Mouse (Mus musculus) 416B (cell line): ENCODE results near the gene Prr13.
A peak's percentile ranks its signal among the peaks of the same experiment; 100 is the strongest.

ENCODE experiments used
- DNase-seq: peaks from one replicate; pipeline ENCODE4 v3.0.0; 2011; ENCODE audit warnings: low read depth

Gene Prr13

DNA sequence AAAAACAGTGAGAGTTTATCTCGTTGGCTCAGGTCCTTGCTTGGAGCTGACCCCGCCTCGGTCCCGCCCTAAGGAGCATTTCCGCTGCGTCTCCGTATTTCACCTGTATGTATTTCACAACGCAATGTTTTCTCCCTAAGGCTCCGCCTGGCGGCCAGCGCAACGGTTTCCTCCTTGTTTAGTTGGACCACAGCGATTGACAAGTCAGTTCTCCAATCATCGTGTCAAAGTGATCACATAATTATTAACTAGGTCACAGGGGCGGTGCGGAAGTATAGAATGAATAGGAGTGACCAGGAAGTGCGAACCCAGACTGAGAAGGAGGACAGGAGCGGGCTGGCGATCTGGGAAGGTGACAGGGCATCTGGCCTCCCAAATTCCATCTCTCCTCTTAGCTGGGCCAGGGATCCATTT lies at the start of gene Prr13:
Gene Prr13 (plus strand): TSS at position 125 of the 414 bp plus-strand sequence.
- peak; percentile 99 for DNase-seq

DNA sequence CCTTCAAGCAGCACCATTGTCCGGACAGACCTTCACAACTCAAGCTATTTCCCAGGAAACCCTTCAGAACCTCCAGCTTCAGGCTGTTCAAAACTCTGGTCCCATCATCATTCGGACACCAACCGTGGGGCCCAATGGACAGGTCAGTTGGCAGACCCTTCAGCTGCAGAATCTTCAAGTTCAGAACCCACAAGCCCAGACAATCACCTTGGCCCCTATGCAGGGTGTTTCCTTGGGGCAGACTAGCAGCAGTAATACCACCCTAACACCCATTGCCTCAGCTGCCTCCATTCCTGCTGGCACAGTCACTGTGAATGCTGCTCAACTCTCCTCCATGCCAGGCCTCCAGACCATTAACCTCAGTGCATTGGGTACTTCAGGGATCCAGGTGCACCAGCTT lies 49.5 kb upstream of the Prr13 start:
- DNase-seq: no peak

DNA sequence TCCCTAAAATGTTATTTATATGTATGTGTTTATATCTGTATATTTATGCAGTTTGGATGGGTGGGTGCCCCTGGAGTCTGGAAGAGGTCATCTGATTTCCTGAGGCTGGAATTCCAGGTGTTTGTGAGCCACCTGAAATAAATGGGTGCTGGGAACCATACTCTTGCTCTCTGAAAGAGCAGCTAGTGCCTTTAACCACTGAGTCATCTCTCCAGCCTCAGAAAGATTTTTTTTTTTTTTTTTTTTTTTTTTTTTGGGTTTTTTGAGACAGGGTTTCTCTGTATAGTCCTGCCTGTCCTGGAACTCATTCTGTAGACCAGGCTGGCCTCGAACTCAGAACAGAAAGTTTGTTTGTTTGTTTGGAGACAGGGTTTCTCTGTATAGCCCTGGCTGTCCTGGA lies 47.8 kb upstream of the Prr13 start:
- no peak for DNase-seq

DNA sequence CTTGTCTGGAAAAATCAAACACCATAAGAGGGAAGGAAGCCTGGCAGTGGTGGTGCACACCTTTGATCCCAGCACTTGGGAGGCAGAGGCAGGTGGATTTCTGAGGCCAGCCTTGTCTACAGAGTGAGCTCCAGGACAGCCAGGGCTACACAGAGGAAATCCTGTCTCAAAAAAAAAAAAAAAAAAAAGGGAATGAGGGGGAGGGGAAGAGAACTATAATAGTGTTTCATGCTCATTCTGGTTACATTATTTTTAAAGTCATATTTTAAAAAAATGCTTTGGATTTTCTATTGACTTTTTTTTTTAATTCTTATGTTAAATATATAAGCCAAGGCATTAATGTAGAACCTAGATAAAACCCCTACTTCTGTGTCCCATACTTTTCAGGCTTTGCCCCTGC lies 45.1 kb upstream of the Prr13 start:
- no peak for DNase-seq

DNA sequence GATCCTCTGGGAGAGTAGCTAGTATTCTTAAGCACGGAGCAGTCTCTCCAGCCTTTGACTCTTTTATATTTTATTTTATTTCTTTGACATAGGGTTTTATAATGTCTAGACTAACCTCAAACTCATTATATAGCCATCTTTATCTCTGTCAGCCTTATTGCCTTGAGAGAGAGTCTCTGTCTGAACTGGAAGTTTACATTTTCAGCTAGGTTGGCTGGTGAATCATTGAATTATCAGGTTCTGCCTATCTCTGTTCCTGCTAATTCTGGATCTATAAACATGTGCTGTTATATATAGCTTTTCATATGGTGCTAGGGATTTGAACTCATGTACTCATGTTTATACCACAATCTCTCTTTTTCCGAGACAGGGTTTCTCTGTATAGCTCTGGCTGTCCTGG lies 41.3 kb upstream of the Prr13 start:
- no peak for DNase-seq

DNA sequence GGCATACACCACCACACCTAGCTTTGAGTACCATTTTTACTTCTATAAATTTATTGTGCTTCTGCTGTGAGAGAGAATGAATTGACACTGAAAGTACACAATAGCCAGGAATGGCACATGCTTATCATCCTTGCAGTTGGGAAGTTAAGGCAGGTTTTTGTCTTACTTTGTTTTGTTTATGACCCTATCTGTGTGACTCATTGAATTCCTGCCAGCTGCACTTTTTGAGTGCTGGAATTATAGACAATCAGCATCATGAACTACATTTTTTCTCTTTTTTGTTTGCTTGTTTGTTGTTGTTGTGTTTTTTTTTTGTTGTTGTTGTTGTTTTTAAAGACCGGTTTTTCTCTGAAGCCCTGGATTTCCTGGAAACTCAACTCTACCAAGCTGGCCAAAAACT lies 37.8 kb upstream of the Prr13 start:
- peak; percentile 47 for DNase-seq

DNA sequence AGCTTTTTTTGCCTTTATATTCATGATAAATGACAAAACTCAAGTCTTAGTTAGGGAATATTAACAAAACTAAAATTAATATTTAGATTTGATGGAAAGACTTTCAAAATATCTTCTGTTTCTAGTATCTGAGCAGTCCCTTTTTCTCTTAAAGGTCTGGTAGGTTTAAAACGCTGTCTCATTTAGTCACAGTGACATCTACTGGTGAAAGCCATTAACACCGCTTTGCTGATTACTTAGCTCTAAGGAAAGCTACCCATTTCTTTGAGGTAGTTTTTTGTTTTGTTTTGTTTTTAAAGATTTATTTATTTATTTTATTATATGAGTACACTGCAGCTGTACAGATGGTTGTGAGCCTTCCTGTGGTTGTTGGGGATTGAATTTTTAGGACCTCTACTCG lies 37.4 kb upstream of the Prr13 start:
- peak; percentile 87 for DNase-seq

DNA sequence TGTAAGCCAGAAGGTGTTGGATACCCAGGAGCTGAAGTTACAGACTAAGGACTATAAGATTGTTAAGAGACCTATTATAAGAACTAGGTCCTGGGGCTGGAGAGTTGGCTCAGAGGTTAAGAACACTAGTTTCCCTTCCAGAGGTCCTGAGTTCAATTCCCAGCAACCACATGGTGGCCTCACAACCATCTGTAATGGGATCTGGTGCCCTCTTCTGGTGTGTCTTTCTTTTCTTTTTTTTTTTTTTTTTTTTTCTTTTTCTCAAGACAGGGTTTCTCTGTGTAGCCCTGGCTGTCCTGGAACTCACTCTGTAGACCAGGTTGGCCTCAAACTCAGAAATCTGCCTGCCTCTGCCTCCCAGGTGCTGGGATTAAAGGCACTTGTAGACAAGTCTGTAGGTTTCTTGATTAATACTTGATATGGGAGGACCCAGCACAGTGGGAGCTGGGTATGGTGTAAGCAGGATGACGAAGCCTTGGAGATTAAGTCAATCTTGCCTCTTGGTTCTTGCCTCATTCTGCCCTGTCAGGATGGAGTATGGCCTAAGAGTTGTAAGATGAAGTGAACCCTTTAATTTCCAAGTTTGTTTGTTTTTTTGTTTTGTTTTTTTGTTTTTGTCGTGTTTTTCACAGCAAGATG lies 35.1 kb upstream of the Prr13 start:
- peak; percentile 60 for DNase-seq

DNA sequence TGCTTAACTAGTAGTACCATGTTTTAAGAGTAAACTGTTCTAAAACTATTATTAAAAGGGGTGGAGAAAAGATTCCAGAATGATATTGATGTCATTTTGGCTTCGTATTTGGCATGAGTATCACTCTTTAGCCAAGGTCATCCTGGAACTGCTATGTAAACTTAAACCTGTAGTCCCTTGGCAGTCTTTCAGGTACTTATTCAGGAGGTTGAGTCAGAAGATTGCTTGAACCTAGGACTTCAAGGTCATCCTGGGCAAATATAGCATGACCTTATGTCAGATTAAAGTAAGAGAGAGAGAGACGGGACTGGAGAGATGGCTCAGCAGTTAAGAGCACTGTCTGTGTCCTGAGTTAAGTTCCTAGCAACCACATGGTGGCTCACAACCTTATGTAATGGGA lies 34.2 kb upstream of the Prr13 start:
- DNase-seq: no peak

DNA sequence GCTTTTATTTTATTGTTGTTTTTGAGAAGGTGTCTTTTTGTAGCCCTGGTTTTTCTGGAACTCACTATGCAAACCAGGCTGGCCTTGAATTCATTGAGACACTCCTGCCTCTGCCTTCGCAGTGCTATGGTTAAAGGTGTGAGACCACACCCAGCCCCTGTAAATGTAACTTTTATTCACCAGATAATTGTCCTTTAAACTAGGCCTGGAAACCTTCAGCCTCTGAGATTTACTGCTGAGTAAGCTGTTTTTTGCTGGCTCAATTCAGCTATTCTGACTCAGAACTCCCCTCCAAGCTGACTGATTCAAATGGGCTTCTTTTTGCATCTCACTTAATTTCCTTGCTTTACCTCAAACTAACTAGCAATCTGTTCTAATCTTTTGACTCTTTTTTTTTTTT lies 31.9 kb upstream of the Prr13 start:
- DNase-seq: no peak

DNA sequence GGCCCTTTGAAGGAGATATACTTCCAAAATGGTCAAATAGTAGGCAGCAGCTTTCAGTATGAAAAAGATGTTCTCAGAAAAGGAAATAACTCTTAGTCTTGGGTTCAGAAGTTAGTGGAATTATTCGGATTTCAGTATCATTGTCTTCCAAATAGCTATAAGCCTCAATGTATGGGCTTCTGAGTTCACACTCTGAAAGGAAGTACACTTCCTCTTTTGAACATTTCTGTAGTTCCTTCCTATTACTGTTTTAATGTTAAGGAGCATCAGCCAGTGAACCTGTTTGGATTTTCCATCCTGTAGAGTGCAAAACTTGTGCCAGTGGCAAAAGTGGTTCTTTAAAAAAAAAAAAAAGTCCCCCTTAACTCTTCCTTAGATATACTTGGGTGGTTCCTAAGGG lies 26.8 kb upstream of the Prr13 start:
- DNase-seq: no peak

DNA sequence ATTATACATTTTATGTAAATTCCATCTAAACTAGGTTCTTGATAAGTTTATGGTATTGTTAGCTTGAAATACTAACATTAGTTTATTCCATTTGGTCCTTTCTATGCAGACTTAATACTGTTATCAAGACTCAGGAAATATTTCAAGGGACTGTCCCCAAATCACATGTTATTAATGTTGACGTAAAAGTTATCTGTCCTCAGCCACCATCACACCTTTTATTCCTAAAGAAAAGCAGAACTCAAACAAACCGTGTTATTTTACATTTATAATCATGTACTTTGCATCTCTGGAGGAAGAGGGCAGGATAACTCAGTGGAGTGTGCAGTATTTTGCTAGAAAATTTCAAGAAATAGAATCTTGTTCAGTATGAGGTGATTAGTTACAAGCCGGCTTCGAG lies 25.7 kb upstream of the Prr13 start:
- no peak for DNase-seq

DNA sequence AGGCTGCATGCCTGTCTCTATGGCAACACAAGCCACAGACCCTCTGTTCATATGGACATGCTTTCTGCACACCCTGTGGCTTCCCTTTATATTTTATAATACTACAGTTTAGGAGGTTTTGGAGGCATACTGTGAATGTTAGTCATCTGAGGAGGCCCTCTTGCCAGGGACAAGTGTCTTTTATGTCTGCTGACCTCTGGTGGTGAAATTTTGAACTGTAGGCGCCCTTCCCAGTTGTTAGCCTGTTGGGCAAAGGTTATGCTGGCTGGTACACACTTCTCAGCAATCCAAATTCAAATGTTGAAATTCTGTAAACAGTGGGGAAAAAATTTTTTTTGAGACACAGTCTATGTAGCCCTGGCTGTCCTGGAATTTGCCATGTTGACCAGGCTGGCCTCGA lies 16.3 kb upstream of the Prr13 start:
- peak; percentile 86 for DNase-seq

DNA sequence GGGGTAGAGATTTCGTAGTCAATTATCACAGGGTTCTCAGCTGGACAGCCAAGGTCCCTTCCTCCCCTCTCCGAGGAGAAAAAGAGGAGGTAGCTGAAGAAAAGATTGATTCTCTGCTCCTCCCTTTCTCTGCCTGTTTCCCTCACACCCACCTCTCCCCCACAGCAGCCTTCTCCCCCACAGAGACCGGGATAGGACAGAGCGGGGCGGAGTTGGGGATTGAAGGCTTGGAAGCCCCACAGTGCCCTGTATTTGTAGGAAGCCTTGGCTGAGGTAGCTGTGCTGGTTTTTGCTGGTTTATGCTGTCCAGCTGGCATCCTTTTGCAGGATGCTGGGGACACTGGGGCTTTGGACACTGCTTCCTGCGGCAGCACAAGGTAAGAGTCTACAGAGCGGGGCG lies 13.7 kb upstream of the Prr13 start, which contains the start of gene Amhr2:
Gene Amhr2 (plus strand): TSS at position 222 of the 400 bp plus-strand sequence.
- DNase-seq: no peak

DNA sequence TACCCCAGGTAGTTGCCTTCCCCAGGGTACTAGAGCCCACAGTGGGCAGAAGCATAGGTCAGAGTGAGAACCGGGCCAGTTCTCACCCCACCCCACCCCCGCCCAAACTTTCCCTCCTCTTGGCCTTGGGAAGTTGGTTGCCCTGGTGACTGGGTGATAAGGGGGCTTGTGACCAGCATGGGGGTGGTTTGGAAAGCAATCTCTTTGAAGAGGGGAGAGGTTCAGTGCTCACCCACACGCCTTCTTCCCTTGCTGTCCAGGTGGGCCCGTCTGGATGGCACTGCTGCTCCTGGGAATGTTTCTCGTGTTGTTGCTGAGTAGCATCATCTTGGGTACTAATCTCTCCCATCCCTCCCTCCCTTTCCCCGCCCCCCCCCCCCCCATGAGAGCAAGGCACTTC lies 12.4 kb upstream of the Prr13 start:
- DNase-seq: no peak

DNA sequence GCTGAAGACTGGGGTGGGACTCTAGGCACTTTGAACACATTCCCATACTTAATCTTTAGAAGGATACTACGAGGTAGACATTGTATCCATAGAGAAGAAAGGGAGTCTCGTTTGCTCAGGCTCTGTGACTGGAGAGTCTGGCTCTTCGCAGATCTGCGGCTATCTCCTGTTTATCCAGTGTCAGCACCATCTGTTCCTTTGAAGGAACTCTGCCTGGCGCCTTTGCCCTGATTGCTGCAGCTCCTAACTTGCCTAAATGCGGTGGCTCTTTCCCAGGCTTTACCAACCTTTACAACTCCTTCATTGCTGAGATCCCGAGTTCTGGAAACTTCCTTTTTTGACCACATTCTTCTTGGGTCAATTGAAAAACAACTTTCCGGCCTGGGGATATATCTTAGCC lies 9.5 kb upstream of the Prr13 start:
- no peak for DNase-seq

DNA sequence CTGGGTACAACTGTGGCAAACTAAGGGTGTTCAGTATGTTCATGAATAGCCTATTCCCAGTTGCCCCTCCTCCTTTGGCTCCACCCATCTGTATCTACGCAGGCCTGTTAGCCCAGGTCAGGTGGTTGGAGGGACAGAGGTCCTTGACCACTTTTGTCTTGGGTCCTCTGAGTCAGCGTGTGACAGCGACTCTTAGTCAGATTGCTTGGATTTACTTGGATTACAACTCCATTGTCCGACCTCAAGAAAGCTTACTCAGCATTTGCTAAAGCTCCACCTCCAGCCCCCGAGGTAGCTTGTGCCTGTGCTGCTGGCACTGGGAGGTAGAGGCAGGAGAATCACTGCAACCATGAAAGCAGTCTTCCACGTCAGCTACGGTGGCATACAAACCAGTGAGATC lies 7.9 kb upstream of the Prr13 start:
- DNase-seq: peak; percentile 86

DNA sequence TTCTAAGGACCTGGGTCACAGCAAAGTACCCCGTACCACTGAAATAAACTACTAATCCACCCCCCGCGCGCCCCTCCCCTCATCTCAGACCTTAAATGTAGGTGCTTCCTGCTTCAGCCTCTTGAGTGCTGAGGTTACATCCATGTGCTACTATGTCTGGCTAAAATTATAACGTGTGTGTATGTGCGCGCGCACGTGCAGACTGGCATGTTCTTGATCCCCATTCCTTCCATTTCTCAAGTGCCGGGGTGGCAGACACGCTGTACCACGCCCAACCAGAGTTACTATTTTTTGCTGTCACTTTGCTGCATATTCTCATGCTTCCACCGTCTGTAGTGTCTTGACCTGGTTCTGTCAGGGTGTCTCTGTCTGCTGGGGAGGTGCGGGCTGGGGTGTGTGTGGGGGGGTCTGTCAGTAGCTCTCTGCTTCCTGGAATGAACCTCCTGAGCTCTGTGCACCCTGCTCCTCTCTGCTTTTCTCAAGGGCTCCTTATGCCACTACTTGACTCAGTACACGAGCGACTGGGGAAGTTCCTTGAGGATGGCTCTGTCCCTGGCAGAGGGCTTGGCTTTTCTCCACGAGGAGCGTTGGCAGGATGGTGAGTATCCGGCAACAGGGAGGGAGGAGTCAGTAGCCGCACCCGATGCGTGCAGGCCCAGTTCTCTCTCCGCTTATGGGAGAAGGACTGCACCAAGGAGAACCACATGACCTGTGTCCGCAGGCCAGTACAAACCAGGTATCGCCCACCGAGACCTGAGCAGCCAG lies 7.0 kb upstream of the Prr13 start:
- no peak for DNase-seq

DNA sequence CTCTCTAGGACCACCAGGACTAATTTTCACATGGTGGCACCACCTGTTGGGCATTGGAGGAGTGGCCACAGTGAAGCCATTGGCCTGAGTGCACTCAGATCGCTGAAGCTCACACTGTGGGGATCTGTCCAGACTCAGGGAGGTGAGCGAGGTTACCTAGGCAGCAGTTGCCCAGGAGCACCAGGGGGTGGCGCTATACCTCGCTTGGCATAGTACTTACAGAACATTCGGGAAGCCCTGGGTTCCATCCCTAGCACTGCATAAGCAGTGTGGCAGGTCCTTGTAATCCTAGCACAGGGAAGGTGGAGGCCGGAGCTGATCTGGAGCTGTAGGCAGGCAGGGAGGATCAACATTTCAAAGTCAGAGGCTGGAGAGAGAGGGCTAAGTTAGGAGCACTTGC lies 2.8 kb upstream of the Prr13 start:
- DNase-seq: peak; percentile 58

DNA sequence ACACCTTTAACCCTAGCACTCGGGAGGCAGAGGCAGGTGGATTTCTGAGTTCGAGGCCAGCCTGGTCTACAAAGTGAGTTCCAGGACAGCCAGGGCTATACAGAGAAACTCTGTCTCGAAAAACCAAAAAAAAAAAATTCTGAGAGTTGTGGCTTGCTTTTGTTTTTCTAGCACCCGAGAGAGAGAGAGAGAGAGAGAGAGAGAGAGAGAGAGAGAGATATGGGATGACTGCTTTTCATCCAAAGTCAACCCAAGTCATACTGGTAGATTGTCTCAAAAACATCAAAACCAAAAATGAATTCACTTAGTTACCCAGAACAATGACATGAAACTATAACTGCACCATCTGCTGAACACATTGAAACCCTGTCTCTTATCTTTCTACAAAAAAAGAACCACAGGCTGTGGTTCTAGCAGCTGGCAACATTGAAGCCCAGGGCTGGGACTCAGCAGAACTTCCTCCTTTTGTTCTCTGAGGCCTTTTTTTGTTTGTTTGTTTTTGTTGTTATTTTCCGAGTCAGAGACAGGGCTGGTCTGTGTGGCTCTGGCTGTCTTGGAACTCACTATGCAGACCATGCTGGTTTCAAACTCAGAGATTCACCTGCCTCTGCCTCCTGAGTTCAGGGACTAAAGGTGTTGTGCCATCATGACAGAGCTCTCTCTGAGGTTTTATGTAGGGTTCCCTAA lies 635 bp upstream of the Prr13 start:
- DNase-seq: peak; percentile 86

DNA sequence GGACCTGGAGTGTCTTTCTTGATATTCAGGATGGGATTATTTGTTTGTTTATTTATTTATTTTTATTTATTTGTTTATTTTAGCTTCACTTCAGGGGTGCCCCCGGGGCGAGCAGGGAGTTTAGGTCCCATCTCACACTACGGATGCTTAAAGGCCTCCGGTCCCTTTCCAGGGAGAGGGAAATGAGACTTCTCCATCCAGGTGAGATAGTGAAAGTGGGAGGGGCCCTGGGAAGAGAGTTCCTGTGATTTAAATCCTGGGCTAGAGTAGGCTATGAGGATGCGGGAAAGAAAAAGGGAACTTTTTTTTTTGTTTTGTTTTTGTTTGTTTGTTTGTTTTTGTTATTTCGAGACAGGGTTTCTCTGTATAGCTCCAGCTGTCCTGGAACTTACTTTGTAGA lies 553 bp downstream of the Prr13 start:
- DNase-seq: no peak

DNA sequence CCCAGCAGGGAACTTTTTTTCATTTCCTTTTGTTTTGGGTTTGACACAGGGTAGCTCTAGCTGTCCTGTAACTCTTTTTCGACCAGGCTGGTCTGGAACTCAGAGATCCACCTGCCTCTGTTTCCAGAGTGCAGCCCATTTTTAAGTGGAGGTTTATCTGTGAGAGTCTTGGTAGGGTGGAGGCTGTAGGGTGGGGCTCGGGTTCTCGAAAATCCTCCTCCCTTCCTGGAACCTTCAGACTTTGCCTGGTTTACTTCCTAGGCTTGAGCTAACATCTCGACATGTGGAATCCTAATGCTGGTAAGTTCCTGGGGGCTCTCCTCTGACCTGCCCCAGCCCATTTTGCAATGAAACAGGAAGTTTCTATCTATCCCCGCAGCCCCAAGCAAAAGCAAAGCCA lies 1.0 kb downstream of the Prr13 start:
- peak; percentile 40 for DNase-seq

DNA sequence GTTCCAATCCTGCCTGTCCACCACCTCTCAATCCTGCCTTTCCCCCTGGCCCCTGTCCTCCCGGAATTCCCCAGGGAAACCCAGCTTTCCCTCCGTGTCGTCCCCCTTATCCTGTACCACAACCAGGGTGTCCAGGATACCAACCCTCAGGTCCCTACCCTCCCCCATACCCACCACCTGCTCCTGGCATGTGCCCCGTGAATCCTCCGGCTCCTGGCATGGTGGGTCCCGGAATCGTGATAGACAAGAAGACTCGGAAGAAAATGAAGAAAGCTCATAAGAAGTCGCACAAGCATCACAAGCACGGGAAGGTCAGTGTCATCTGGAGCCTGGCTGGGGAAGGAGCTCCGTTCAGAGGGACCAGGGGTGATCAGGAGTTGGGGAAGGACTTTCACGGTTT lies 1.6 kb downstream of the Prr13 start:
- no peak for DNase-seq
